Comparison of ENCODE assay signal across 8 mouse cellular contexts in the genomic region with DNA sequence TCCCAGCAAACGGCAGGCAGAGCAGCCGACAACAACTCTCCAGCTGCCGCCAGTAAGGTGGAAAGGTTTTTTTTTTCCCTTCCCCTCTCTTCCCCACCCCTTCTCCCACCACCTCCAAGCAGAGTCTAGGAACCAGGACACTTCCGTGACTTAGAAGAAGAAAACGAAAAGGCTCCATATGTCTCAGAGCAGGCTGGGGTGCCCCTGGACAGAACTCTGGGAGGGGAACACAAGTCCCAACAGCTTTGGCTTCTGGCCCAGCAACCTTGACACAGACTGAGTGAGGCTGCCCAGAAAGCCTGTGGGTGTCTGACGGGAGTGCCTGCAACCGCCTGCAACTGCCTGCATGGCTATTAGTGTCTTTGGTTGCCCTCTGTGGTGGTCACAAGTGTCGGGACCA.
DNase-seq lines count a peak whose midpoint lies in the region; ATAC-seq lines count a peak whose summit lies in the region.

No protein-coding gene starts in this region.

- peak overlapping the region; percentile 90 for H3K27ac ChIP-seq in embryonic facial prominence, embryonic 13.5 days
- H3K27ac ChIP-seq in heart, embryonic 14.5 days (replicated peaks in 1 of 2; ENCODE audit: control insufficient read depth in 1 of 2, insufficient read depth in 1 of 2, low read depth in 2 of 2, low read length in 2 of 2), result peak overlapping the region; percentile 99
- peak overlapping the region; percentile 95 for H3K27ac ChIP-seq in kidney, embryonic 15.5 days

- no peak overlapping the region for H3K4me3 ChIP-seq in embryonic facial prominence, embryonic 13.5 days
- peak overlapping the region in 1 of 2 experiments; percentile 60; a peak in 1 of 4 replicates for H3K4me3 ChIP-seq in heart, embryonic 14.5 days (ENCODE audit: control insufficient read depth in 1 of 2, insufficient read depth in 1 of 2, low read depth in 1 of 2, low read length in 2 of 2)
- no peak overlapping the region for H3K4me3 ChIP-seq in kidney, embryonic 15.5 days (replicated peaks)

- peak; percentile 25 to 57 for DNase-seq in cerebellum, postnatal 25 days
- DNase-seq in cerebellum, adult 11 months, result no peak
- peak; percentile 68 to 81 for DNase-seq in lung, postnatal 4 days
- no peak for DNase-seq in spleen, postnatal 14 days (ENCODE audit: low spot score in 2 of 2)

- peaks cover 15% of the 10 kb centered on the region for H3K36me3 ChIP-seq in embryonic facial prominence, embryonic 13.5 days
- H3K36me3 ChIP-seq in heart, embryonic 14.5 days (ENCODE audit: control insufficient read depth, insufficient read depth, low read length), result peaks cover 39% of the 10 kb centered on the region
- peaks cover 20% of the 10 kb centered on the region; the same call in 1 of the 2 replicates for H3K36me3 ChIP-seq in kidney, embryonic 15.5 days

- H3K9ac ChIP-seq in embryonic facial prominence, embryonic 13.5 days, result no peak overlapping the region; the same call in 1 of the 2 replicates
- H3K9ac ChIP-seq in heart, embryonic 14.5 days (ENCODE audit: low read length), result peak overlapping the region; percentile 92
- no peak overlapping the region for H3K9ac ChIP-seq in kidney, embryonic 15.5 days

- WGBS in embryonic facial prominence, embryonic 13.5 days, result 17% methylated on average over 8 of the region's 8 CpGs
- WGBS in heart, embryonic 14.5 days, result 6% methylated on average over 8 of the region's 8 CpGs
- 27% methylated on average over 8 of the region's 8 CpGs for WGBS in kidney, embryonic 15.5 days

- no peaks in the 10 kb centered on the region for H3K9me3 ChIP-seq in embryonic facial prominence, embryonic 13.5 days
- no peaks in the 10 kb centered on the region for H3K9me3 ChIP-seq in heart, embryonic 14.5 days (ENCODE audit: control insufficient read depth, low read length)
- H3K9me3 ChIP-seq in kidney, embryonic 15.5 days (replicated peaks), result no peaks in the 10 kb centered on the region

- no peak for ATAC-seq in embryonic facial prominence, embryonic 13.5 days (ENCODE audit: insufficient number of reproducible peaks, insufficient read depth, low FRiP score, low TSS enrichment, low read depth)
- ATAC-seq in heart, embryonic 14.5 days (ENCODE audit: insufficient number of reproducible peaks, insufficient read depth, low FRiP score, low read depth), result 0 out of 2 replicates have a peak, but pooled peaks have one; percentile 18
- no peak for ATAC-seq in kidney, embryonic 15.5 days (replicated peaks; ENCODE audit: low FRiP score)
- ATAC-seq in megakaryocyte-erythroid progenitor cell, adult 5-6 weeks (replicated peaks; ENCODE audit: low FRiP score, low TSS enrichment, poor library complexity, severe bottlenecking), result no peak

- H3K4me1 ChIP-seq in embryonic facial prominence, embryonic 13.5 days, result peaks cover 44% of the 10 kb centered on the region
- H3K4me1 ChIP-seq in heart, embryonic 14.5 days (ENCODE audit: control insufficient read depth in 2 of 2, insufficient read depth in 2 of 2, low read length in 2 of 2), result peaks cover 77 to 94% of the 10 kb centered on the region in 2 experiments
- H3K4me1 ChIP-seq in kidney, embryonic 15.5 days, result peaks cover 69% of the 10 kb centered on the region

- peak overlapping the region; percentile 37 for H3K4me2 ChIP-seq in embryonic facial prominence, embryonic 13.5 days
- H3K4me2 ChIP-seq in heart, embryonic 14.5 days (ENCODE audit: low read length), result peak overlapping the region; percentile 82
- H3K4me2 ChIP-seq in kidney, embryonic 15.5 days, result peak overlapping the region; percentile 58

- H3K27me3 ChIP-seq in embryonic facial prominence, embryonic 13.5 days, result no peaks in the 10 kb centered on the region
- H3K27me3 ChIP-seq in heart, embryonic 14.5 days (ENCODE audit: control insufficient read depth, insufficient read depth, low read length), result no peaks in the 10 kb centered on the region
- no peaks in the 10 kb centered on the region for H3K27me3 ChIP-seq in kidney, embryonic 15.5 days

Comparison
In these comparisons a context has a peak if more than half of its experiments do, and no peak if none do; other contexts are left out.
1. DNase-seq: peak in cerebellum, postnatal 25 days (2 of 2) and lung, postnatal 4 days (2 of 2); none in cerebellum, adult 11 months (single experiment) and spleen, postnatal 14 days (0 of 2).
2. Peak in every context shown above with its lines, with median percentiles within 50 percentile points of each other: H3K27ac ChIP-seq and H3K4me2 ChIP-seq.